Mouse (Mus musculus) brown adipose tissue, adult 24 weeks (tissue): ENCODE data around the gene Srsf10. TPM values are rescaled to one million over a fixed set of nuclear protein-coding genes. Genes with fewer than 3 reads are reported as not detected.

Experiments
- H3K27ac ChIP-seq: fragments of 200-500 bp; replicated peaks from 2 replicates; pipeline ENCODE4 v1.5.1; 2012; ENCODE audit warnings: low read depth, mild to moderate bottlenecking, low read length
- H3K4me1 ChIP-seq: fragments of 200-500 bp; 2 replicates; pipeline ENCODE4 v1.6.1; 2012; ENCODE audit warnings: low read length, mixed read lengths; ENCODE audit not compliant: control insufficient read depth, insufficient read depth, insufficient read length
- H3K4me3 ChIP-seq: fragments of 200-500 bp; 2 replicates; pipeline ENCODE4 v1.5.1; 2012; ENCODE audit warnings: low read depth, mild to moderate bottlenecking, low read length, moderate library complexity; ENCODE audit not compliant: insufficient read depth
- polyA plus RNA-seq: library from polyadenylated mRNA; stranded (reverse); fragments of >200 nt; gene quantifications from 2 replicates; pipeline ENCODE4 v1.2.4, GENCODE M21; 2012; ENCODE audit not compliant: missing spikeins, insufficient read depth, insufficient read length

Srsf10 gene
- polyA plus RNA-seq, 1 experiment: 58.3 TPM

GRCm38 (mm10) chr4:135844400-135844799 is 11.1 kb upstream of the Srsf10 start:
- no peaks in the 10 kb centered on the region for H3K4me1 ChIP-seq
- no peak overlapping the region for H3K27ac ChIP-seq
- no peak overlapping the region for H3K4me3 ChIP-seq

- no peak overlapping the region for H3K4me3 ChIP-seq
- 0 out of 2 replicates have a peak overlapping the region, but pooled peaks have one; percentile 28 for H3K27ac ChIP-seq
- no peaks in the 10 kb centered on the region for H3K4me1 ChIP-seq
Observed at GRCm38 (mm10) chr4:135847581-135847980, 8.0 kb upstream of the Srsf10 start.

GRCm38 (mm10) chr4:135850411-135851095 is 5.0 kb upstream of the Srsf10 start:
- no peaks in the 10 kb centered on the region for H3K4me1 ChIP-seq
- H3K27ac ChIP-seq: no peak overlapping the region
- no peak overlapping the region for H3K4me3 ChIP-seq

GRCm38 (mm10) chr4:135851942-135852341 is 3.6 kb upstream of the Srsf10 start:
- H3K27ac ChIP-seq: no peak overlapping the region
- H3K4me1 ChIP-seq: no peaks in the 10 kb centered on the region
- no peak overlapping the region for H3K4me3 ChIP-seq

GRCm38 (mm10) chr4:135853987-135854546 is 1.5 kb upstream of the Srsf10 start:
- no peak overlapping the region for H3K27ac ChIP-seq
- no peak overlapping the region for H3K4me3 ChIP-seq
- peaks cover 2% of the 10 kb centered on the region; the same call in 1 of the 2 replicates for H3K4me1 ChIP-seq

GRCm38 (mm10) chr4:135854630-135855029 is 917 bp upstream of the Srsf10 start:
- Histone ChIP-seq H3K4me3 (no peak overlapping the region), H3K4me1 (peaks cover 5% of the 10 kb centered on the region), H3K27ac (no peak overlapping the region; the same call in 1 of the 2 replicates)

- H3K4me3 ChIP-seq: peak overlapping the region; percentile 78
- H3K27ac ChIP-seq: peak overlapping the region; percentile 82
- peaks cover 7% of the 10 kb centered on the region for H3K4me1 ChIP-seq
Observed at GRCm38 (mm10) chr4:135855080-135855479, 467 bp upstream of the Srsf10 start.

GRCm38 (mm10) chr4:135856223-135857091 is 910 bp downstream of the Srsf10 start:
- Histone ChIP-seq H3K4me1 (peaks cover 7% of the 10 kb centered on the region), H3K27ac (peak overlapping the region; percentile 98), H3K4me3 (peak overlapping the region; percentile 98)

- Histone ChIP-seq H3K27ac (peak overlapping the region; percentile 56), H3K4me1 (peaks cover 7% of the 10 kb centered on the region), H3K4me3 (peak overlapping the region; percentile 98)
Observed at GRCm38 (mm10) chr4:135857597-135858186, 2.1 kb downstream of the Srsf10 start.

- H3K27ac ChIP-seq: no peak overlapping the region
- H3K4me3 ChIP-seq: no peak overlapping the region
- H3K4me1 ChIP-seq: peaks cover 8% of the 10 kb centered on the region
Observed at GRCm38 (mm10) chr4:135868996-135869395, 13.4 kb downstream of the Srsf10 start.

- Histone ChIP-seq H3K27ac (no peak overlapping the region), H3K4me1 (peaks cover 19% of the 10 kb centered on the region), H3K4me3 (no peak overlapping the region)
Observed at GRCm38 (mm10) chr4:135870227-135871023, 14.9 kb downstream of the Srsf10 start.

GRCm38 (mm10) chr4:135872015-135872414 is 16.5 kb downstream of the Srsf10 start:
- Histone ChIP-seq H3K4me1 (peaks cover 27% of the 10 kb centered on the region), H3K27ac (peak overlapping the region; percentile 22), H3K4me3 (peak overlapping the region; percentile 30)

- H3K27ac ChIP-seq: peak overlapping the region; percentile 99
- peak overlapping the region; percentile 88 for H3K4me3 ChIP-seq
- H3K4me1 ChIP-seq: peaks cover 28% of the 10 kb centered on the region
Observed at GRCm38 (mm10) chr4:135872589-135873391, 17.2 kb downstream of the Srsf10 start.
